Mouse (Mus musculus) hindbrain, embryonic 16.5 days (tissue): ENCODE measurements around the gene Ppp1r27. TPM values are rescaled to one million over a fixed set of nuclear protein-coding genes. Genes with fewer than 3 reads are reported as not detected.

Experiments
- ATAC-seq: fragments of 200-750 bp; cut with Nextera tagmentation; 2 replicates; pipeline ENCODE4 v1.8.0; 2017; ENCODE audit warnings: moderate TSS enrichment, moderate library complexity
- H3K27ac ChIP-seq: fragments of 300-500 bp; sonication (generic); 2 replicates; pipeline ENCODE4 v1.5.1; 2014; ENCODE audit warnings: low read depth, mild to moderate bottlenecking, control low read depth, low read length, moderate library complexity
- H3K27me3 ChIP-seq: fragments of 300-500 bp; sonication (generic); replicated peaks from 2 replicates; pipeline ENCODE4 v1.6.1; 2014; ENCODE audit warnings: low read length; ENCODE audit not compliant: control insufficient read depth, insufficient read depth
- H3K36me3 ChIP-seq: fragments of 300-500 bp; sonication (generic); 2 replicates; pipeline ENCODE4 v1.6.1; 2014; ENCODE audit warnings: mild to moderate bottlenecking, low read length, moderate library complexity, mixed read lengths; ENCODE audit not compliant: control insufficient read depth, insufficient read depth
- H3K4me1 ChIP-seq: fragments of 300-500 bp; sonication (generic); 2 replicates; pipeline ENCODE4 v1.6.1; 2014; ENCODE audit warnings: low read depth, low read length; ENCODE audit not compliant: control insufficient read depth, insufficient read depth
- H3K4me2 ChIP-seq: fragments of 300-500 bp; sonication (generic); 2 replicates; pipeline ENCODE4 v1.6.1; 2014; ENCODE audit warnings: mild to moderate bottlenecking, low read length, control low read depth, moderate library complexity
- H3K4me3 ChIP-seq: fragments of 300-500 bp; sonication (generic); 2 replicates; pipeline ENCODE4 v1.5.1; 2014; ENCODE audit warnings: mild to moderate bottlenecking, low read length, control low read depth, moderate library complexity
- H3K9ac ChIP-seq: fragments of 300-500 bp; sonication (generic); 2 replicates; pipeline ENCODE4 v1.6.1; 2014; ENCODE audit warnings: low read depth, mild to moderate bottlenecking, control low read depth, low read length, moderate library complexity
- H3K9me3 ChIP-seq: fragments of 300-500 bp; sonication (generic); 2 replicates; pipeline ENCODE4 v1.6.1; 2014; ENCODE audit warnings: mild to moderate bottlenecking, low read length, moderate library complexity; ENCODE audit not compliant: control insufficient read depth
- WGBS: fragments of 180-500 bp; shearing (Covaris S2); extraction: QIAGEN DNeasy Blood & Tissue Kit; methylation state at CpG from one replicate; pipeline ENCODE4 v1.1.7; 2014; 5-methylcytosine and 5-hydroxymethylcytosine counted together
- polyA plus RNA-seq: library from polyadenylated mRNA; unstranded; fragments of >200 nt; fragmentation: Nextera tagmentation; extraction: Ambion mirVana; gene quantifications from 2 replicates; pipeline ENCODE4 v1.2.1, GENCODE M21; 2015

Gene Ppp1r27
- polyA plus RNA-seq, 1 experiment from 2014 or later, result not detected

GRCm38 (mm10) chr11:120501701-120502100 is 49.2 kb downstream of the Ppp1r27 start:
- WGBS, result 90% methylated on average over 4 of the region's 4 CpGs
- Histone ChIP-seq H3K27me3 (no peaks in the 10 kb centered on the region), H3K9ac (no peak overlapping the region), H3K4me1 (no peaks in the 10 kb centered on the region), H3K9me3 (no peaks in the 10 kb centered on the region), H3K36me3 (peaks cover 8% of the 10 kb centered on the region; the same call in 1 of the 2 replicates), H3K4me3 (no peak overlapping the region), H3K27ac (no peak overlapping the region), H3K4me2 (no peak overlapping the region)
- ATAC-seq, result no peak

GRCm38 (mm10) chr11:120501018-120501417 is 49.9 kb downstream of the Ppp1r27 start:
- WGBS, result 68% methylated on average over 6 of the region's 6 CpGs
- H3K9ac ChIP-seq, result no peak overlapping the region
- no peak overlapping the region for H3K4me2 ChIP-seq
- H3K27ac ChIP-seq, result no peak overlapping the region
- H3K36me3 ChIP-seq, result peaks cover 11% of the 10 kb centered on the region; the same call in 1 of the 2 replicates
- H3K9me3 ChIP-seq, result no peaks in the 10 kb centered on the region
- no peaks in the 10 kb centered on the region for H3K4me1 ChIP-seq
- no peaks in the 10 kb centered on the region for H3K27me3 ChIP-seq
- no peak for ATAC-seq
- H3K4me3 ChIP-seq, result no peak overlapping the region

- Histone ChIP-seq H3K36me3 (peaks cover 16% of the 10 kb centered on the region; the same call in 1 of the 2 replicates), H3K4me2 (no peak overlapping the region), H3K4me1 (no peaks in the 10 kb centered on the region), H3K27me3 (no peaks in the 10 kb centered on the region), H3K9me3 (no peaks in the 10 kb centered on the region), H3K9ac (no peak overlapping the region), H3K4me3 (no peak overlapping the region), H3K27ac (no peak overlapping the region)
- WGBS, result 22% methylated on average over 3 of the region's 3 CpGs
- ATAC-seq, result no peak
Observed at GRCm38 (mm10) chr11:120500357-120500756, 50.6 kb downstream of the Ppp1r27 start.

Other genes starting within 250 kb of the Ppp1r27 start
- gene Actg1, start 202.6 kb downstream of the Ppp1r27 start, polyA plus RNA-seq, result 4,199 and 4,222 TPM in 2 replicates
- 0.66 and 1.6 TPM in 2 replicates for gene Fscn2, start 189.6 kb downstream of the Ppp1r27 start, polyA plus RNA-seq
- 103 and 109 TPM in 2 replicates for gene Faap100, start 172.4 kb downstream of the Ppp1r27 start, polyA plus RNA-seq
- 28.7 and 33.2 TPM in 2 replicates for gene Nploc4, start 113.4 kb downstream of the Ppp1r27 start, polyA plus RNA-seq
- gene Tspan10, start 108.5 kb downstream of the Ppp1r27 start, polyA plus RNA-seq, result not detected in 2 replicates
- gene Pde6g, start 97.6 kb downstream of the Ppp1r27 start, polyA plus RNA-seq, result 0.30 TPM in 1 of 2 replicates, not detected in the other
- 10.8 and 15.8 TPM in 2 replicates for gene Oxld1, start 93.1 kb downstream of the Ppp1r27 start, polyA plus RNA-seq
- 23.5 and 25.9 TPM in 2 replicates for gene Ccdc137, start 93.0 kb downstream of the Ppp1r27 start, polyA plus RNA-seq
- gene Arl16, start 83.5 kb downstream of the Ppp1r27 start, polyA plus RNA-seq, result 60.5 and 68.1 TPM in 2 replicates
- 135 and 137 TPM in 2 replicates for gene Mrpl12, start 66.5 kb downstream of the Ppp1r27 start, polyA plus RNA-seq
- 31.2 and 31.5 TPM in 2 replicates for gene Slc25a10, start 59.3 kb downstream of the Ppp1r27 start, polyA plus RNA-seq
- gene Gcgr, start 20.4 kb downstream of the Ppp1r27 start, polyA plus RNA-seq, result 0.92 and 1.0 TPM in 2 replicates
- gene Mcrip1, start 1.4 kb downstream of the Ppp1r27 start, polyA plus RNA-seq, result 243 and 245 TPM in 2 replicates
- gene P4hb, start 22.1 kb upstream of the Ppp1r27 start, polyA plus RNA-seq, result 252 and 298 TPM in 2 replicates
- gene Arhgdia, start 30.5 kb upstream of the Ppp1r27 start, polyA plus RNA-seq, result 501 and 544 TPM in 2 replicates
- gene Alyref, start 47.2 kb upstream of the Ppp1r27 start, polyA plus RNA-seq, result 55.8 and 202 TPM in 2 replicates
- 194 and 203 TPM in 2 replicates for gene Anapc11, start 47.3 kb upstream of the Ppp1r27 start, polyA plus RNA-seq
- 0.99 and 1.00 TPM in 2 replicates for gene Npb, start 57.3 kb upstream of the Ppp1r27 start, polyA plus RNA-seq
- 236 and 242 TPM in 2 replicates for gene Pcyt2, start 66.8 kb upstream of the Ppp1r27 start, polyA plus RNA-seq
- gene Sirt7, start 74.1 kb upstream of the Ppp1r27 start, polyA plus RNA-seq, result 39.4 and 41.3 TPM in 2 replicates
- 25.4 and 34.6 TPM in 2 replicates for gene Mafg, start 82.5 kb upstream of the Ppp1r27 start, polyA plus RNA-seq
- gene Pycr1, start 92.6 kb upstream of the Ppp1r27 start, polyA plus RNA-seq, result 18.0 and 20.0 TPM in 2 replicates
- 1.1 and 2.4 TPM in 2 replicates for gene Myadml2, start 97.0 kb upstream of the Ppp1r27 start, polyA plus RNA-seq
- 3.1 and 3.8 TPM in 2 replicates for gene Notum, start 110.0 kb upstream of the Ppp1r27 start, polyA plus RNA-seq
- gene Aspscr1, start 121.8 kb upstream of the Ppp1r27 start, polyA plus RNA-seq, result 146 and 151 TPM in 2 replicates
- gene Cenpx, start 162.6 kb upstream of the Ppp1r27 start, polyA plus RNA-seq, result 106 and 107 TPM in 2 replicates
- 73.4 and 77.8 TPM in 2 replicates for gene Lrrc45, start 162.8 kb upstream of the Ppp1r27 start, polyA plus RNA-seq
- gene Rac3, start 170.3 kb upstream of the Ppp1r27 start, polyA plus RNA-seq, result 624 and 705 TPM in 2 replicates
- gene Dcxr, start 176.1 kb upstream of the Ppp1r27 start, polyA plus RNA-seq, result 11.1 and 12.7 TPM in 2 replicates
- 1.3 and 2.0 TPM in 2 replicates for gene Cbr2, start 181.0 kb upstream of the Ppp1r27 start, polyA plus RNA-seq
- gene Hmga1b, start 211.7 kb upstream of the Ppp1r27 start, polyA plus RNA-seq, result 2.0 and 2.9 TPM in 2 replicates
- 134 and 139 TPM in 2 replicates for gene Rfng, start 233.1 kb upstream of the Ppp1r27 start, polyA plus RNA-seq
- 272 and 305 TPM in 2 replicates for gene Gps1, start 233.1 kb upstream of the Ppp1r27 start, polyA plus RNA-seq
- gene Dus1l, start 245.3 kb upstream of the Ppp1r27 start, polyA plus RNA-seq, result 46.9 and 48.5 TPM in 2 replicates